Mouse (Mus musculus): ENCODE measurements around the gene Cdc37l1. TPM values are rescaled to one million over a fixed set of nuclear protein-coding genes. Genes with fewer than 3 reads are reported as not detected.

Gene Cdc37l1
- polyA plus RNA-seq, 1 experiment from 2014 or later, result 45.2 TPM

DNA sequence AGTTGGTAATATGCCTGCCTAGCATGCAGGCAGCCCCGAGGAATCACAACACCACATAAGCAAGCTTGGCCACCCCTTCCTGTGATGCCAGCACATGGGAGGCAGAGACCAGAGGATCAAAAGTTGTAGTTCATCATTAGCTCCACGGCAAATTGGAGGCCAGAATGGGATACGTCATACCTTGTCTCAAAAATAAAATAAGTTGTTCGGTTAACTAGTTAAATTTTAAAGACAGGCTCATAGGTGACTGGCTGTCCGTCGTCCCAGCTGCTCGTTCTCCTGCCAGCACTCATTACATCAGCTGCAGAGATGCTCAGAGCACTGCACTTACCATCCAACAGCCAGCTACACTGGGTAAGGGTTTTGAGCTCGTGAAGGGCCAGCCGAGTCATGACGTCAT lies 47.4 kb downstream of the Cdc37l1 start:
- Histone ChIP-seq H3K4me1 (no peaks in the 10 kb centered on the region), H3K27me3 (no peaks in the 10 kb centered on the region), H3K4me3 (no peak overlapping the region), H3K27ac (no peak overlapping the region), H3K4me2 (replicated peaks) (no peak overlapping the region), H3K36me3 (peaks cover 57% of the 10 kb centered on the region), H3K9me3 (peaks cover 5% of the 10 kb centered on the region; the same call in 1 of the 2 replicates), H3K9ac (no peak overlapping the region)
- WGBS, result 81% methylated on average over 10 of the region's 10 CpGs
- ATAC-seq (ENCODE audit: low FRiP score, low read depth), result no peak

DNA sequence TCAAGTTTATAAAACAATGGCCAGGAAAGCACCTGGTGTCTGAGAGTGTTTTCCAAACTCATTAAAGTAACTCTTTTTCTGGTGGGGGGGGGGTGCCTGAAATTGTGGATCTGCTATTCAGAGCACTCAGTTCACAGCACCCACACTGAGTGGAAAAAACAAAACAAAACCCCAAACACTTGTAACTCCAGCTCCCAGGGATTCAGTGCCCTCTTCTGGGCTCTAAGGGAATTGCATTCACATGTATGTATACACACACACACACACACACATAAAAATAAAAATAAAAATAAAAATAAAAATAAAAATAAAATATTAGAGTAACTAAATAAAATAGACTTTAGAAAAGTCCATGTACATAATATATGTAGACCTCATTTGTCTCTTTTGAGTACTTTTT lies 49.2 kb downstream of the Cdc37l1 start:
- H3K36me3 ChIP-seq, result peaks cover 43% of the 10 kb centered on the region
- H3K4me2 ChIP-seq (replicated peaks), result no peak overlapping the region
- H3K9ac ChIP-seq, result no peak overlapping the region
- H3K9me3 ChIP-seq, result peaks cover 5% of the 10 kb centered on the region; the same call in 1 of the 2 replicates
- no peaks in the 10 kb centered on the region for H3K4me1 ChIP-seq
- no peak overlapping the region for H3K27ac ChIP-seq
- no peaks in the 10 kb centered on the region for H3K27me3 ChIP-seq
- H3K4me3 ChIP-seq, result no peak overlapping the region
- no peak for ATAC-seq (ENCODE audit: low FRiP score, low read depth)

DNA sequence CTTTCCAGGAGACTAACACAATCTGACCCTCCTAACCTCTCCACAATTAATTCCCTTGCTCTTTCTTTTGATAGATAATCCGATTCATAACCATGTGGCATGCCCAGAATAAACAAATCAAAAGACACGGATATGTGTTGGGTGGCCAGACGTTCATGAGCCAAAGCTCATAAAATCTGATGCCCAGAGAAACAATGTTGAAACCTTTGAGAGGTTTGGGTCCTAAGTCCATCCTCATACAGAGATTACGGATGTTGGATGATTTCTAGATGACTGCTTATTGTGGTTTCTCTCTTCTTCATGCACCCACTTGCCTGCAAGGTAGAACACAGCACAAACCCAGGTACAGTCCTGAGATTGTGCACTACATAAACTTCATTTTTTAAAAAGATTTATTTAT lies 50.1 kb downstream of the Cdc37l1 start:
- peaks cover 38% of the 10 kb centered on the region for H3K36me3 ChIP-seq
- H3K27ac ChIP-seq, result no peak overlapping the region
- 0 out of 2 replicates have a peak, but pooled peaks cover under 1% of the 10 kb centered on the region for H3K4me1 ChIP-seq
- peaks cover 5% of the 10 kb centered on the region; the same call in 1 of the 2 replicates for H3K9me3 ChIP-seq
- H3K4me3 ChIP-seq, result no peak overlapping the region
- no peaks in the 10 kb centered on the region for H3K27me3 ChIP-seq
- no peak for ATAC-seq (ENCODE audit: low FRiP score, low read depth)
- no peak overlapping the region for H3K9ac ChIP-seq
- 88% methylated on average over 4 of the region's 4 CpGs for WGBS
- no peak overlapping the region for H3K4me2 ChIP-seq (replicated peaks)

DNA sequence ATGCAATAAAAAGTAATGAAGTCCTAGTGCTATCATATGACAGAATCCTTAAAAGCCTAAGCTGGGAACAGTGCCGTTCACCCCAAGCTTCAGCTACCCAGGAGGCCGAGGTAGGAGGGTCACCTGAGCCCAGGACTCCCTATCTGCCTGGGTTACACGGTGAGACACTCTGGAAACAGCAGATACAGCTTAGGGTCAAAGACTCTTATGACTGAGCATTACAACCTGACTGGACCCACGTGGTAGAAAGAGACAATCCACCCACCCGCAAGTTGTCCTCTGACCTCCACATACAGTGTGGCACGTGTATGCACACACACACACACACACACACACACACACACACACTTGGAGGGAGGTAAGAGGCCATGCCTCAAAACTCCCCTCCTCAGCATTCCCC lies 52.0 kb downstream of the Cdc37l1 start:
- ATAC-seq (ENCODE audit: low FRiP score, low read depth), result no peak
- H3K9me3 ChIP-seq, result peaks cover 5% of the 10 kb centered on the region; the same call in 1 of the 2 replicates
- peaks cover 16% of the 10 kb centered on the region for H3K4me1 ChIP-seq
- no peak overlapping the region for H3K4me3 ChIP-seq
- H3K36me3 ChIP-seq, result peaks cover 21% of the 10 kb centered on the region
- no peaks in the 10 kb centered on the region for H3K27me3 ChIP-seq
- 75% methylated on average over 6 of the region's 6 CpGs for WGBS
- H3K4me2 ChIP-seq (replicated peaks), result no peak overlapping the region
- H3K27ac ChIP-seq, result no peak overlapping the region
- H3K9ac ChIP-seq, result no peak overlapping the region

DNA sequence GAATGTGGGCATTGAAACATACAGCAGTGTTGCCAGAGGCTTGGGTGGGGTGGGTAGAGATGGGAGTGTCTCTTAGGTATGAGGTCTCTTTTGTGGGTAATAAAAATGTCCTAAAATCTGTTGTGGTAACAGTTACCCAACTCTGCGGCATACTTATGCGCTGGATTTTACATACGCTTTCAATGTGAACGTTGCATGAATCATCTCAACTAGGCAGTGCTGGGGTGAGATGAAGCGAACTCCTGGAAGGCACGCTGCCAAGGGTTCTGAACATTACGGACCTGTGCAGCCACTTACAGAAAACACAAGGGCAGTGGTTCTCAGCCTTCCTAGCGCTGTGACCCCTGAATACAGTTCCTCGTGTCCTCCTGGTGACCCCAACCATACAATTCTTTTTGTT lies 52.5 kb downstream of the Cdc37l1 start:
- Histone ChIP-seq H3K36me3 (peaks cover 16% of the 10 kb centered on the region), H3K27ac (no peak overlapping the region), H3K9ac (no peak overlapping the region), H3K4me1 (peaks cover 16% of the 10 kb centered on the region), H3K27me3 (no peaks in the 10 kb centered on the region), H3K4me3 (no peak overlapping the region), H3K4me2 (replicated peaks) (no peak overlapping the region), H3K9me3 (peaks cover 5% of the 10 kb centered on the region; the same call in 1 of the 2 replicates)
- WGBS, result 86% methylated on average over 9 of the region's 9 CpGs
- no peak for ATAC-seq (ENCODE audit: low FRiP score, low read depth)

DNA sequence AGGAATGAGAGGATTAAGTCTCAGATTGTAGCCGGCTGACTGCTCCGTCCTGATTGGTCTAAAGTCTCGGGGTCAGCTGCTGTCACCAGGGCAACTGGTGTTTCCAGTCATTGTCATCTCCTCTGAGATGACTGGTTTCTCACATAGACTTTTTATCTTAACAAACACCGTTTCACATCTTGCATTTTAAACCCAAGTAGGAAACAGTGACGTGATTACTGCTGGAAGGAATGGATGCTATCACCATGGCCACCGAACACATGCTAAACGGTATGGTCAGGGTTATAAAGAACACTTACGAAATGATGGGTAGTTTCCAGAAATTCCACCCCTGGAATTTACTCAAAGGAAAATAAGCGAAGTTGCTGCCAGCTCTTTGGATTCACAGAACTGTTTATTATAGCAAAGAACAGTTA lies 54.2 kb downstream of the Cdc37l1 start:
- Histone ChIP-seq H3K27ac (no peak overlapping the region), H3K4me3 (no peak overlapping the region), H3K9me3 (peaks cover 5% of the 10 kb centered on the region; the same call in 1 of the 2 replicates), H3K4me2 (replicated peaks) (no peak overlapping the region), H3K9ac (no peak overlapping the region), H3K4me1 (peaks cover 21% of the 10 kb centered on the region), H3K36me3 (peaks cover 8% of the 10 kb centered on the region), H3K27me3 (no peaks in the 10 kb centered on the region)
- ATAC-seq (ENCODE audit: low FRiP score, low read depth), result no peak
- WGBS, result 70% methylated on average over 9 of the region's 9 CpGs

DNA sequence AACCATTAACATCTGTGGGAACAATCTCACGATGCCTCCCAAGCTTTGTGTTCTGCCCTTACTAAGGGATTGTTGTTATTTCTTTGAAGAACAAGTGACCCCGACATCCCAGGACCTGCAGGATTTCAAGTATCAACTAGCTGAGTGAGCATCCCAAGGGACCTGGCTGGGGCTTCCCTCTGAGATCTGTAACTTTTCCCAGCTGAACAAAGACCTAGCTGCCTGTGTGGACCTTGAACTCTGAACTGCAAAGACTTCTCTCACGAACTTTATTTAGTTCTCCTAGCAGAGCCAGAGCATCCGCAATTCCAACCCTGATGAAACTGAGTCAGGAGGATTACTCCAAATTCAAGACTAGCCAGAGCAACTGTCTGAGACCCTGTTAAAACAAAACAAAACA lies 55.2 kb downstream of the Cdc37l1 start:
- H3K9me3 ChIP-seq, result no peaks in the 10 kb centered on the region
- H3K4me2 ChIP-seq (replicated peaks), result peak overlapping the region; percentile 77; the same call in 1 of the 2 replicates
- no peak overlapping the region for H3K4me3 ChIP-seq
- 74% methylated on average over 4 of the region's 4 CpGs for WGBS
- H3K27ac ChIP-seq, result no peak overlapping the region
- peaks cover 21% of the 10 kb centered on the region for H3K4me1 ChIP-seq
- H3K9ac ChIP-seq, result no peak overlapping the region
- no peaks in the 10 kb centered on the region for H3K36me3 ChIP-seq
- ATAC-seq (ENCODE audit: low FRiP score, low read depth), result no peak
- H3K27me3 ChIP-seq, result no peaks in the 10 kb centered on the region

DNA sequence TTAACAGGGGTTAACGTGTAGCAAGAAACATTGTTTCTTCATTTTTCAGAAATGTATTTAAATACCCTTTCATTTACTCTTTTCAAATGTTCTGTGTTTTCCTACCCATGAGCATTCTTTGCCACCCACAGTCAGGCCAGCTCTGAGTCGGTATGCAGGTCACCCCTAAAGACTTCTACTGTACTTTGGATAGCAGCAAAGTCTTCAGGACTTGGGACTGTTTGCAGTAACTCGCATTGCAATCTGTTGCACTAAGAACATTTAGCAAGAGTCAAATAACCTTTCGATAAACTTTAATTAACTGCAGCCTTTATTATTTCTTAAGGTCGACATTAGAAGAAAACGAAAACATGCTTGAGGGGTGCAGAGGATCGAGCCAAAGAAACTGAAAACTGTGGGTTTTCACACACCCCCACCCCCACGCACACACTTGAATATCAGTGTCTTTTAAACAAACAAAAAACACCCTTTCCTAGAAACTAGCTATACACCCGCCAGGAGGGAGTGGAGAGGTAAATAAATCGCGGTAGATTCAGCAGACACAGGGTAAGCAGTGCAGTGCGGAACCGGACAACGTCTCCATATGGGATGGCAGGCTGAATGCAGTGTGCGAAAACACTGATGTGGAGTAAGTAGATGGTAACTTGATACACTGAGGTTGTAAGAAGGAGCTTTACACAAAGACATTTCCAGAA lies 56.0 kb downstream of the Cdc37l1 start:
- no peaks in the 10 kb centered on the region for H3K27me3 ChIP-seq
- H3K4me3 ChIP-seq, result peak overlapping the region; percentile 81
- H3K27ac ChIP-seq, result peak overlapping the region; percentile 44
- H3K9ac ChIP-seq, result peak overlapping the region; percentile 43
- H3K4me1 ChIP-seq, result peaks cover 21% of the 10 kb centered on the region
- whole genome bisulfite sequencing, result 32% methylated on average over 15 of the region's 15 CpGs
- no peak for ATAC-seq (ENCODE audit: low FRiP score, low read depth)
- H3K4me2 ChIP-seq (replicated peaks), result peak overlapping the region; percentile 77
- no peaks in the 10 kb centered on the region for H3K9me3 ChIP-seq
- no peaks in the 10 kb centered on the region for H3K36me3 ChIP-seq

DNA sequence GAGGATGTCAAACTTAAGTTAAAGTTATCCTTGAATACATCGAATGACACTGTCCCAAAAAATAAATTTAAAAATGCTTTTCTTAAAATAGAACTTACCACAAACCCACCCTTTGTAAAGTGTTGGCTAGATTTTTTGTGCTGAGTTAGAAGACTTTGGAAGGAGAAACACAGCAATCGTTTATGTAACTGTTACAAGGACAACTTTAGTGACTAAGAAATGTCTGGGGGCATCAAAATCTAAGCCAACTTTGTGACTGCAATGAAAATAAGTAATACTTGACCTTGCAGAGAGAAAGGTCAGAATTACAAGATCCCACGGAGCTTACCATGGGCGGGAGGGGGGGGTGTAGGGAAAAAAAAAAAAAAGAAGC lies 56.8 kb downstream of the Cdc37l1 start:
- WGBS, result 32% methylated on average over 4 of the region's 4 CpGs
- H3K27ac ChIP-seq, result peak overlapping the region; percentile 91
- H3K9ac ChIP-seq, result peak overlapping the region; percentile 92
- H3K4me2 ChIP-seq (replicated peaks), result peak overlapping the region; percentile 77
- no peaks in the 10 kb centered on the region for H3K9me3 ChIP-seq
- H3K27me3 ChIP-seq, result no peaks in the 10 kb centered on the region
- H3K36me3 ChIP-seq, result no peaks in the 10 kb centered on the region
- H3K4me3 ChIP-seq, result peak overlapping the region; percentile 81
- no peak for ATAC-seq (ENCODE audit: low FRiP score, low read depth)
- H3K4me1 ChIP-seq, result peaks cover 21% of the 10 kb centered on the region

DNA sequence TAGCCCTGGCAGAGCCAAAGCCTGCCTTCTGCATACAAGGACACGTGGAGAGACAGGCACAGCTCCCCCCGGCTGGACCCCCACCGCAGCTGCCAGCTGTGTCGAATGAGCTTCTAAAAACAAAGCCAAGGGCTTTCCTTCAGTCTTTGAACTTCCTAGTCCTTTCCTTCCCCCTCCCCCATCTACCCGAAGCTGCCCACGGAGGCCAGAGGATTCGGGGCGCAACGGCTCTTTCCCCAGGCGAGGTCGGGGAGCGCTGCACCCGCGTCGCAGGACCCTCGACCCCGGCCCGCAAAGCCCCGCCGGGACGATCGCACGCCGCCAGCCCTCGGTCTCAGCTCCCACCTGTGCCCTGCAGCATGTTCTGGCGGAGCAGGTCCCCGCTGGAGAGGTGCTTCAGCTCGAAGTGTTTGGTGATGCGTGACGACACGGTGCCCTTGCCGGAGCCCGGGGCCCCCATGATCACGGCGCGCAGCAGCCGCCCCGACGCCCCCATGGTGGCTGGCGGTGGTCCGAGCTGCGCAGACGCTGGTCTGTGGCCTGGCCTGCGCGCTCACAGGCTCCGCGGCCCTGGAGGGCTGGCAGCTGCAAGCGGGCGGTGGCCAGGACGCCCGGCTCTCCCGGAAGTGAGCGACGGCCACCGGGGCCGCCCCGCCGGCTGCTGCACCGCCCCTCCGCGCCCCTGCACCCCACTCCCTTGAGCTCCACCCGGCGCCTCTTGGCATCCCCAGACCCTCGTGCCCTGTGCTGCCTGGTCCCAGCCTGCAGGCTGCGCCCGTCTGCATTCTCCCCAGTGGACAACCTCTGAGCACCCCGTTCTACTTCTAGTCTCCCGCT lies 57.4 kb downstream of the Cdc37l1 start, which contains the start of gene Ak3:
Gene Ak3 (minus strand): TSS at position 628 of the 837 bp plus-strand sequence.
- Histone ChIP-seq H3K4me3 (peak within 1 kb of the TSS; percentile 81), H3K9ac (peak within 1 kb of the TSS; percentile 92), H3K27me3 (no peaks in the 10 kb centered on the region), H3K4me1 (peaks cover 21% of the 10 kb centered on the region), H3K4me2 (replicated peaks) (peak within 1 kb of the TSS; percentile 77), H3K9me3 (no peaks in the 10 kb centered on the region), H3K27ac (peak within 1 kb of the TSS; percentile 91), H3K36me3 (no peaks in the 10 kb centered on the region)
- ATAC-seq (ENCODE audit: low FRiP score, low read depth), result peak; percentile 86
- WGBS, result under 1% methylated on average over 68 of the region's 68 CpGs

DNA sequence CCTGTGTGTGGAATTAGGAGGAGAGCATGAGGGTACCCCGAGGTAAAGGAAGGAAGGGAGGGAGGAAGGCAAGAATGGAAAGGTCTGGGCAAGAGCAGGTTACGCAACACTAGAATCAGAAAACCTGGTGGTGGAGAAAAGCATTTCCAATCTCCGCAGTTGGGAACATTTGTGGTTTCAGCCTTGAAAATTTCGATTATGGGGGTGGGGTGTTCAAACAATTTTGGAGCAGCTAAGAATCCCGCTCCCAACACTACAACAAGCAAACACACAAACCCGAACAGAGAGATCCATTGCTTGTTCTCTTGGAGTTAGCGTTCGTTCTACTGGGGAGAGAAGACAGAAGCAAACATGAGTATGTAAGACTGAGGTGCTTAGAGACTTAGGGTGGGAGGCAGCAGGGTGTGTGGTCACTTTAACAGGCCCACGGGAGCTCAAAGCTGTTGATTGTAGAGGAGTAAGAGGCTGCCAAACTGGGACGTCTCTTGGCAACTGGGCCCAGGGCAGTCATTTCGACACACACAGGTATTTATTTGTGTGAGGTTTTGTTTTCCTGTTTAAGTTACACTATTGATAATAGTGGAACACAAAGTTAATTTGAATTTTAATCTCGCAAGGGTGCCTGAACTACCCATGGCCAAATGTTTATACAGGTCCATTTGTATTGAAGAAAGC lies 59.4 kb downstream of the Cdc37l1 start:
- H3K4me1 ChIP-seq, result peaks cover 21% of the 10 kb centered on the region
- H3K4me3 ChIP-seq, result no peak overlapping the region
- H3K27me3 ChIP-seq, result no peaks in the 10 kb centered on the region
- 74% methylated on average over 12 of the region's 12 CpGs for WGBS
- H3K4me2 ChIP-seq (replicated peaks), result no peak overlapping the region
- H3K36me3 ChIP-seq, result no peaks in the 10 kb centered on the region
- H3K9me3 ChIP-seq, result no peaks in the 10 kb centered on the region
- no peak overlapping the region for H3K27ac ChIP-seq
- ATAC-seq (ENCODE audit: low FRiP score, low read depth), result no peak
- no peak overlapping the region for H3K9ac ChIP-seq
